11 mouse cellular contexts compared by ENCODE assay signal in genomic region chr15:91077457-91078410, GRCm38 (mm10). TPM values are rescaled to one million over a fixed set of nuclear protein-coding genes. Genes with fewer than 3 reads are reported as not detected.
A peak's percentile ranks its signal among the peaks of the same experiment; 100 is the strongest.
DNase-seq lines count a peak whose midpoint lies in the region; ATAC-seq lines count a peak whose summit lies in the region.
"Had no signal": no experiment of that assay in that cellular context is flagged by ENCODE, and none has a peak within 500 bp of the region (broad histone marks: within the 10 kb centered on the region; RNA-seq: fewer than 3 reads in every experiment).

No protein-coding gene starts in this region.

- H3K9ac ChIP-seq in forebrain, embryonic 15.5 days (replicated peaks): no peak overlapping the region
- H3K9ac ChIP-seq in midbrain, embryonic 14.5 days (replicated peaks; ENCODE audit: low read length): no peak overlapping the region
- H3K9ac ChIP-seq: embryonic facial prominence, embryonic 15.5 days; liver, embryonic 14.5 days had no signal

- H3K27ac ChIP-seq in forebrain, embryonic 15.5 days (replicated peaks): no peak overlapping the region
- no peak overlapping the region for H3K27ac ChIP-seq in midbrain, embryonic 14.5 days (replicated peaks; ENCODE audit: low read depth, low read length)
- H3K27ac ChIP-seq: embryonic facial prominence, embryonic 15.5 days; kidney, postnatal 0 days; liver, embryonic 14.5 days had no signal

- no peaks in the 10 kb centered on the region for H3K36me3 ChIP-seq in forebrain, embryonic 15.5 days
- no peaks in the 10 kb centered on the region for H3K36me3 ChIP-seq in midbrain, embryonic 14.5 days (ENCODE audit: control insufficient read depth, insufficient read depth, low read length)
- H3K36me3 ChIP-seq: embryonic facial prominence, embryonic 15.5 days had no signal

- no peaks in the 10 kb centered on the region for H3K9me3 ChIP-seq in forebrain, embryonic 15.5 days
- H3K9me3 ChIP-seq in midbrain, embryonic 14.5 days (ENCODE audit: control insufficient read depth, low read length): no peaks in the 10 kb centered on the region
- H3K9me3 ChIP-seq: embryonic facial prominence, embryonic 15.5 days had no signal

- H3K4me1 ChIP-seq in forebrain, embryonic 15.5 days: peaks cover 6% of the 10 kb centered on the region
- H3K4me1 ChIP-seq in midbrain, embryonic 14.5 days (ENCODE audit: control insufficient read depth, insufficient read depth, low read length): peaks cover 9% of the 10 kb centered on the region

- 14% methylated on average over 15 of the region's 15 CpGs for WGBS in forebrain, embryonic 15.5 days
- 27% methylated on average over 15 of the region's 15 CpGs for WGBS in midbrain, embryonic 14.5 days

- 0 out of 2 replicates have a peak, but pooled peaks have one; percentile 32 for ATAC-seq in forebrain, embryonic 15.5 days (replicated peaks)
- ATAC-seq in midbrain, embryonic 14.5 days (ENCODE audit: low FRiP score, low TSS enrichment): no peak

- peak; percentile 95 for DNase-seq in ES-CJ7 (ENCODE audit: low read depth, low spot score)
- DNase-seq in WW6 (ENCODE audit: low read depth, low spot score): peak; percentile 26
- DNase-seq in midbrain, embryonic 14.5 days: peak; percentile 72
- DNase-seq in lung, postnatal 36 days: no peak
- no peak for DNase-seq in layer of hippocampus, adult 11-12 months (ENCODE audit: low spot score)
- no peak for DNase-seq in right cerebral cortex, postnatal 25 days
- DNase-seq: gastrocnemius, postnatal 10 days had no signal

- no peak overlapping the region for H3K4me2 ChIP-seq in forebrain, embryonic 15.5 days (replicated peaks)
- H3K4me2 ChIP-seq in midbrain, embryonic 14.5 days (ENCODE audit: low read length): no peak overlapping the region
- H3K4me2 ChIP-seq: embryonic facial prominence, embryonic 15.5 days had no signal

- H3K4me3 ChIP-seq in forebrain, embryonic 15.5 days: no peak overlapping the region
- H3K4me3 ChIP-seq in midbrain, embryonic 14.5 days (replicated peaks; ENCODE audit: low read depth, low read length): no peak overlapping the region
- H3K4me3 ChIP-seq: embryonic facial prominence, embryonic 15.5 days had no signal

- no peaks in the 10 kb centered on the region for H3K27me3 ChIP-seq in forebrain, embryonic 15.5 days
- no peaks in the 10 kb centered on the region for H3K27me3 ChIP-seq in midbrain, embryonic 14.5 days (ENCODE audit: control insufficient read depth, insufficient read depth, low read length)
- H3K27me3 ChIP-seq: embryonic facial prominence, embryonic 15.5 days had no signal

RNA-seq across cellular contexts. Expression of gene Kif21a, which starts 28.0 kb away (rescaled TPM):
- polyA plus RNA-seq in forebrain, embryonic 15.5 days (2015; fragmentation: Nextera tagmentation; extraction: Ambion mirVana): 52.3 and 54.2 TPM in 2 replicates
- 63.4 and 72.2 TPM in 2 replicates for polyA plus RNA-seq in midbrain, embryonic 14.5 days (2014; fragmentation: Nextera tagmentation; extraction: Ambion mirVana)

Comparison
In these comparisons a context has a peak if more than half of its experiments do, and no peak if none do; other contexts are left out.
1. DNase-seq: peak in ES-CJ7 (single experiment), WW6 (single experiment) and midbrain, embryonic 14.5 days (single experiment); none in lung, postnatal 36 days (single experiment), layer of hippocampus, adult 11-12 months (single experiment) and right cerebral cortex, postnatal 25 days (single experiment).